Mouse (Mus musculus) layer of hippocampus, adult 9-11 months (tissue): ENCODE results near the gene Ascl4.

Experiments used
- DNase-seq: peaks from one replicate; pipeline ENCODE4 v3.0.0; 2022

Ascl4 gene

DNA sequence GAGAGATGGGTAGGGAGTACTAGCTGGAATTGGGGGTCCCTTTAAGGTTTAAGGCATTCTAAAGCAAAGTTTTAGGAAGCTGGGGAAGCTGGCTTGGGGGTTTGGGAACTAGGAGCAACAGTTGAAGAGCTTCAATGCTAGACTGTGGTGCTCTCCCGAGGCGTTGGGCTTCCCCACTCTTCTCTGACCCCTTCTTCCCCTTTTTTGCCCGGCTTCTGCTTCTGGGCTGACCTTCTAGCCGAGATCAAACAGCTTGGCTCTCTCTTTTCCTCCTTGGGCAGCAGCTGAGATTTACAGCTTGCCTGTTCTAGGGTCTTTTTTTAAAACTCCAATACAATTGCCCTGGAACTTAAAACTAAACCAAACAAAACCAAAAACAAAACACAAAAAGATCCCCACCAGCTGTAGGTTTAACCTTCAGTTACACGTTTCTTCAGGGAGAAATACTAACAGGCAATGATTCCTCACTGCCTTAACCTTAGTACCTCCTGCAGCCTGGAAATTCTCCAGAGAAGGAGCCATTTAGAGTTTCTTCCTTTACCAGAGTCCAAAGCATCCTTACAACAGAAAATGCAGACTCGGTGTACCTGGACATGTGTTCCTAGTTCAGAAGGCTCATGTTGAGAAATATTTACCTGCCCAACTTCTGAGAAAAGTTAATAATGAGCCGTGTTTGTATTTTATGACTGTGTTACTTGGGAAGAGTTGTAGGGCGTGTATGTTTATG lies 42.6 kb downstream of the Ascl4 start:
- no peak for DNase-seq

DNA sequence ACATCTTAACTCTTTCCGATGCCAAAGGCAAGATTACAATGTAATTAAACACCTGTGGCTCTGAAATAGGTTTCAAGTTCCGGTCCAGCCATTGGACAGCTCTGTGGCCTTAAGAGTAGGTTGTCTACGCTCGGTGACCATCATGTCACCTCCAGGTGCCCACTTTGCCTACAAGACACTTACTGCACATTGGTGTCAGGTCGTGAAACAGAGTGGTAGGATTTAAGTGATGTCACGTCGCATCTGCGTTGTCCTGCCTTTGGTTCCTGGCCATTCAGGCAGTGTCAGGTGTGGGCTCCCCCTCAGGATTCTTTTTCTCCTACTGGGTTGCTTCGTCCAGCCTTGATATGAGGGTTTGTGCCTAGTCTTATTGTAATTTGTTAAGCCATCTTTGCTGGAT lies 44.3 kb downstream of the Ascl4 start:
- no peak for DNase-seq

DNA sequence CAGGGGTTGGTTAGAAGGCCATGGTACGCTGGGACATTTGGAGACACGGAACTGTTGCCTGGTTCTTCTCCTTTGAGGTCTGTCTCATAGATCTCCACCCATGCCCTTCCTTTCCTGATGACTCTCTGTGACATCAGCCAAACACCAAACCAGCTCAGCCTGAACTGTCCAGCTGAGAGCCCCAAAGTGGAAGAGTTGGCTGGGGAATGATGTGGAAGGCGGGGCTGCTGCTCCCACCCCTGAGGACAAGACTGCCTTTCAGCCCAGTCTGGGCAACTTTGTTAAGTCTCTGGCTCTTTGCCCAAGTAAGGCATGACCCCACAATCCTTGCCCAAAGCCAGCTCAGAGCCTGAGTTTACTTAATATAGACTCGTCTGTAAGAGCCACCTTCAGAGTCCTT lies 45.4 kb downstream of the Ascl4 start:
- peak; percentile 60 for DNase-seq

DNA sequence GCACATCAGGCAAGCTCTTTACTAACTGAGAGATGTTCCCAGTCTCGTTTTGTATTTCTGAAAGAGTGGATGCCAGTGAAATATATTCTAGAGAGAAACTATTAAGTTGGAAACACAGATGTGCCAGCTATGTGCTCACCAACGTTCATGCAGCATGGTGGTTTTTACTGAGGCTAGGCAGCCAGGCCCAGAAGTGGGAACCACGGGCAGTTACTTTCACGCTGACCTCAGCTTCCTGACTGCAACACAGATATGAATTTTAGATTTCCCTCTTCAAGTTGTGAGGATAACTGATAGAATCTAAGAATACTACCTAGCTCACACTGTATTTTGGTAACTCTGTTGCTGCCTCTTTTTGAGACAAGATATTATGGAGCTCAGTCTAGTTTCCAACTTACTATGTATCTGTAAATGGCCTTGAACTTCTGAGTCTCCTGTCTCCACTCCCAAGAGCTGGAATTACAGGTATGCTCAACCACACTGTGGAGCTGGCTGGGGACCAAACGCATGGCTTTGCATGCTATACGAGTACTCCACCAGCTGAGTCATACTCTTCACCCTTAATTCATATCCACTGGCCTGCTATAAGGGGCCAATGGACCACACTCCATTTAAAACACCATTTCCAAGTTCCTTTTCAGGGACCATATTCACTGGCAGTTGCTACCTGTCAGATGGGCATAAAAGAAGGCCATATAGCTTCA lies 62.1 kb downstream of the Ascl4 start:
- no peak for DNase-seq

DNA sequence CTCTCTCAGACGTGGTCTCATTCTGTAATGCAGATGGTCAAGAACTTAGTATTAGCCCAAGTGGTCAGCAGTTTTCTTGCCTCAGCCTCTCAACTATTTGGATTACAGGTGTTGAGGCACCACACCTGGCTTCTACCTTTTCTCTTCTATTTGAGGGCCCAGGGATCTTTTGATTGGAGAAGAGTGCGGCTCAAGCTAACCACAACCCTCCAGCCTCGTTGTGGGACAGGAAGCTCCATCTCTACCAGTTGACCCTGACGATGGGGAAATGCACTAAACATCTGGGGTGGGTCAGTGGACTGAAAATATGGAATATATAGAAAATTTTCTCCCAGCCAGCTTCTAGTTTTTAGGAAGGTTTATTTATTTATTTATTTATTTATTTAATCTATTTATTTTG lies 64.9 kb downstream of the Ascl4 start:
- no peak for DNase-seq

DNA sequence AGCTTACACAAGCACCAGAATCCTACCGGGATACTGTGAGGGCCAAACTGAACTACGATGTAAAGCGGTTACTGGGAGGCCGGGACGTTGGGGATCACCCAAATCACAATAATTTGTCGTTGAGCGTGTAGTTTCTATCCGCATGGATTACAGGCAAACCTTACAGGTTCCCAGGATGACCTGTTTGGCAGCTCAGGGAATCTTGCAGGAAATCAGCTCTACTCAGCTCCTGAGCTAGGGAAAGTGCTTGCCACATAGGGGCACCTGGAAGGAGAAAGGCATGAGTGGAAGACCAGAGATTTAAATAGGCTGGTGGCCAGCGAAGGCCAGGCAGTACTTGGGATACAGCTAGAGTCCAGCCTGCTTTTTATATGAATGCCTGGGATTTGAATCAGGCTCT lies 66.4 kb downstream of the Ascl4 start:
- DNase-seq: no peak

DNA sequence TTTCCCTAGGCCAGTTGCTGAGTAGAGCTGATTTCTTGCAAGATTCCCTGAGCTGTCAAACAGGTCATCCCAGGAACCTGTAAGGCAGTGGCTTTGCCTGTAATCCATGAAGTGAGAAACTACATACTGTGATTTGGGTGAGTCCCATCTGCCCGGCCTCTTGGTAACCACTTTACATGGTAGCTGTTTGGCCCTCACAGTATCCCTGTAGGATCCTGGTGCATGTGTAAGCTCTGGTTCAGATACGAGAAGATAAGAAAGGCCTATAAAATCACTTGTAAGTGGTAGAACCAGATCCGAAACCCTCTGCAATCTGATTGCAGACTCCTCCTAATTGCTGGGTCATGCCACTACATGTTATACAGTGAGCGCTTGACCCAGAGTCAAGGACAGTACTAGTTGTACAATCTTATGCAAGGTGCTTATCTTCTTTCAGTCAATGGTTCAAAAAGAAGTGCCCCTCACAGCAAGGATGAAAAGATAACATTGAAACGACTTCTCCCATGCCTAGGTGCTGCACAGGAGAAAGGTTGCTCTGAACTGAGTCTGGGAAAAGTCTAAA lies 67.1 kb downstream of the Ascl4 start:
- no peak for DNase-seq
